Mouse (Mus musculus) ES-E14 (cell line): ENCODE measurements around the gene Akap10.

Source experiments
- CHD2 ChIP-seq: IDR thresholded peaks from 2 replicates; pipeline ENCODE4 v1.6.1; 2014; ENCODE audit warnings: mild to moderate bottlenecking, low read depth, low read length, inconsistent platforms
- HCFC1 ChIP-seq: IDR thresholded peaks from 2 replicates; pipeline ENCODE4 v1.6.1; 2012; ENCODE audit warnings: low read length, inconsistent platforms, borderline replicate concordance; ENCODE audit not compliant: insufficient read depth
- ZC3H11A ChIP-seq: IDR thresholded peaks from 2 replicates; pipeline ENCODE4 v1.6.1; 2012; ENCODE audit warnings: low read depth, mild to moderate bottlenecking, inconsistent platforms, low read length, borderline replicate concordance

DNA sequence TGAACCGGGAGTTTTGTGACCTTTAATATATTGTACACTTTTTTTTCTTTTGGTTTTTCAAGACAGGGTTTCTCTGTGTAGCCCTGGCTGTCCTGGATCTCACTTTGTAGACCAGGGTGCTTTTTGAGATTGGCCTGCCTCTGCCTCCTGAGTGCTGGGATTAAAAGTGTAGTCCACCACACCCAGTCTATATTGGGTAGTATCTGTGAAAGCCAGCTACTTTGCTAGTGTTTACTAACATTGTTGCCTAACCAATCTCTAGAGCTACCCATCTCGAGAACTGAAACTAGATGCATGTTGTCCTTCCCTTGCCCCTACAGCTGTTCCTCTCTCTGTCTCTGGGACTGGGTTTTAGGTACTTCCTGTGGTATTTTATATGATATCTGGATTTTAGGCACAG lies 30.0 kb upstream of the Akap10 start:
- no peak for TF ChIP-seq HCFC1
- no peak for TF ChIP-seq ZC3H11A
- no peak for TF ChIP-seq CHD2
